Mouse (Mus musculus) ES-Bruce4 (cell line): Measurements from ENCODE around the gene Myo19.

Experiments
- CTCF ChIP-seq: IDR thresholded peaks from one replicate; pipeline ENCODE4 v1.8.1; 2011; ENCODE audit warnings: low read depth, low read length
- EP300 ChIP-seq: IDR thresholded peaks from 2 replicates; pipeline ENCODE4 v1.6.1; 2011; ENCODE audit warnings: low read depth, low read length; ENCODE audit not compliant: insufficient read depth
- POLR2A ChIP-seq: IDR thresholded peaks from one replicate; pipeline ENCODE4 v1.8.1; 2011; ENCODE audit warnings: low read length; ENCODE audit not compliant: insufficient read depth

DNA sequence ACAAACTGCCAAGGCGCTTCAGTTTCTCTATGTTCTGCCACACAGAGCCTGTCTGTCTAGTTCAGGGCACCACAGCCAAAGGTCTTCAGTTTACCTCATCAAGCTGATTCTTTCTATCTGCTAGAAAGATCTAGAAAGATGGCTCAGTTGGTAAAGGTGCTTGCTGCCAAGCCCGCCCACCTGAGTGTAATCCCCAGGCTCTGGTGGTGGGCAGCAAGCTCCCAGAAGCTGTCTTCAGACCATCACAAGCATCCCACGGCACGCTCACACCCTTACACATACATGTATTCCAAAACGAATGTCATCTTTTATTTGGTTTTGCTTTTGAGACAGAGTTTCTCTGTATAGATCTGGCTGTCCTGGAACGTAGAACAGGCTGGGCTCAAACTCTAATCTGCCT lies 28.5 kb downstream of the Myo19 start:
- TF ChIP-seq EP300 (no peak), CTCF (no peak), POLR2A (no peak)
